Mouse (Mus musculus) embryo, embryonic 9.5 days (tissue): ENCODE data around the gene Tbl1xr1.

Experiments used
- DNase-seq: peaks from one replicate; pipeline ENCODE4 v3.0.0-alpha.2; 2017; ENCODE audit errors: extremely low spot score

Tbl1xr1 gene

DNA sequence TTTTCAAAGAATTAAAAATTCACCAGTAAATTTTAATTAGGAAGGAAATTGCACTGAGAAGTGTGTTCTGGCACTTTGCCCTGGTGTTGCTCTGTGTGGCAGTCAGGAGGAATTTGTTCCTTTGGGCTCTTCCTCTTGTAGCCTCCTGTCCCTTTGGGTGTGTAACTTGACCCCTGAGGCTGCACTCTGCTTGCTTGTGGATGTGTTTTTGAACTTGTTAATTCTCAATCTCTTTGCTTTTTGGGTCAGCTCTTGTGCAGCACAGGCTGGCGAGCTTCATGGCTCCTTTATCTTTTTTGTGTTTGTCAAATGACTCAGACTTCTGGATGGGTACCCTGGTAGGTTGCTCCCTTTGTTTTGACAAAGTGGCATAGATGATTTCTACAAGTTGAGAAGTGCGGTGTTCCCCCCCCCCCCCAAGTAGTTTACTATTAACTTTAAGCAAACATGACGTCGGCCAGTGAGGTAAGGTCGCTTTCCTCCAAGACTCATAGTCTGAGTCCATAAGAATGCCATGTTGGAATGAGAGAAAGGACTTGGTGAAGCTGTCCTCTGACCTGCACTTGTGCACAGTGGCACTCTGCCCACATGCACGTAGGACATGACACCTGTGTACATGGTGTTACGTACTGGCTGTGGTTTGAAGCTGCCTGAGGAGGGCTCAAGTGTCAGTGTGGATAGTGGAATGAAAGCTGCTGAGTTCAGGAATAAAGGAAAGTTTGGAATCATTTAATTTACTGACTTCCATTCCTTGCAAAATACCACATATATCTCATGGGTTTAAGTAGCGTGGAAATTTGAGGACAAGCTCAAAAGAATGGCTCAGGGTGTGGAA lies 14.2 kb downstream of the Tbl1xr1 start:
- DNase-seq = no peak

- DNase-seq = no peak
Measured at GRCm38 (mm10) chr3:22091266-22091550, 14.8 kb downstream of the Tbl1xr1 start.

GRCm38 (mm10) chr3:22091681-22092080 lies 15.2 kb downstream of the Tbl1xr1 start:
- DNase-seq = no peak

DNA sequence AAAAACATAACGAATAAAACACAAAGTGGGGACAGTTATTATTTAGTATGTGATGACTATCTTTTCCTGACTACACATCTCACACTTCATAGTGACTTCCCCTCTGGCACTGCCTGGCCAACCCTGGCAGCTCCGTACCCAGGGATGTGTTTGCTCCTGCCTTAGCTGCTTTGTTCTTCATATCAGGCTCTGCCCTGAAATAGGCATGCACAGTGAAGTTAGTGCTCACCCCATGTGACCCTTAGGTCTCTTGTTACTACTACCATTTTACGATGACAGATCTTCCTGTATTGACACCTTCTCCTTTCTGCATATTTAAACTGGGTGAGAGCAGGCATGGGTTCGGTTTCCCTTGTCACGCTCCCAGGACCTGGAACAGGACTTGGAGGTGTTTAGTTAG lies 16.3 kb downstream of the Tbl1xr1 start:
- no peak for DNase-seq

DNA sequence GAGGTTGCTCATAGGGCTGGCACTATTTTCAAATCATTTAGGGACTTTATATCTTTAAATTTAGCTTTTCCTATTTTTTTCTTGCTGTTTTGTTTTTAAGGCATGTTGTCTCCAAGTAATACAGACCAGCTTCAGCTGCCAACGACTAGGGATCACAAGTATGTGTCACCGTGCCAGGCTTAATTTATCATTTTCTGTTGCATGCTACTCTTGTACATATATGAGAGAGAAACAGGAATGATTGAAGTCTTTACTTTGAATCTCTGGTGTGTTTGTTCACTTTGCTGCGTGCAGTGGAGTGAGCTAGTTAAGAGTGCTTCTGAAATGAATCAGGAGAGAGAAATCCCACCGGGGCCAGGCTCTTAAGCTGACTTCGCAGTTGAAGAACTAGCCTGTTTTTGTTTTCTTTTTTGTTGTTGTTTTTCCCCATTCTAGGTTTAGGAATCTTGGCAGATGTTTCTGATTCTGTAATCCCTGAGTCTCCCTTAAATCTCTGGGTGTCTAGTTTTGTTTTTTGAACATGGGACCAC lies 27.6 kb downstream of the Tbl1xr1 start:
- no peak for DNase-seq

DNA sequence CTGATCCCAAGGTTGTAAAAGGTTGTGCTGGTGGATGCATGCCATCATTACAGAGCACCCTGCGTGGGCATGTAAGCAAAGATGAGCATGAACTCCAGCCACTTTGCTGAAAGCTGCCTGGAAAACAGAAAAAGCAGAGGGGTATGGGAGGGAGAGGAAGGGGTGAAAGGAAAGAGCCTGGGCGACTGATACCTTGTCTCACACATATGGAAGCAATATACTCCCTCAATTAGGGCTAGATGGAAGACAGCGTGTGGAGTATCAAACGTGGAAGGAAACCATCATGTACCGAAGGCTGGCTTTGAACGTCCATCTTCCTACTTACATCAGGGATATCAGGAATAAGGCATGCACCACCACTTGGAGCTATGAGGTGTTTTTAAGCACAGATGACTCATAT lies 29.0 kb downstream of the Tbl1xr1 start:
- DNase-seq = no peak

DNA sequence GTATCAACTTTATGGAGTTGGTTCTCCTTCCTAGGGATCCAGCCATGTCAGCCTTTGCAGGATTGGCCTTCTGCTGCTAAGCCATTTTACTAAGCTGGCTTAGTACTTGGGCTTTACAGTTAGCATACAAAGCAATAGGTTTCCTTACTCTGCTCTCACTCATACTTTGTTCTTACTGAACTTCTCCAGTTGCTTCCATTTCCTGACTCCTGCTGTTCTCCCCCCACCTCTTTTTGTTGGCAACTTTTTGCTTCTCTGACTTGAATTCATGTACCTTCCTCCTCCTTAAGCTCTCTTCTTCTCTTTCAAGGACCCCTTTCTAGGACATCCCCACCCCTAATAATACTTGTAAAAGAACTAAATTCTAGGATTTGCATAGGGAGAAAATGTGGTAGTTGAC lies 31.6 kb downstream of the Tbl1xr1 start:
- DNase-seq = no peak

- DNase-seq = no peak
Measured at GRCm38 (mm10) chr3:22109651-22110050, 33.2 kb downstream of the Tbl1xr1 start.

DNA sequence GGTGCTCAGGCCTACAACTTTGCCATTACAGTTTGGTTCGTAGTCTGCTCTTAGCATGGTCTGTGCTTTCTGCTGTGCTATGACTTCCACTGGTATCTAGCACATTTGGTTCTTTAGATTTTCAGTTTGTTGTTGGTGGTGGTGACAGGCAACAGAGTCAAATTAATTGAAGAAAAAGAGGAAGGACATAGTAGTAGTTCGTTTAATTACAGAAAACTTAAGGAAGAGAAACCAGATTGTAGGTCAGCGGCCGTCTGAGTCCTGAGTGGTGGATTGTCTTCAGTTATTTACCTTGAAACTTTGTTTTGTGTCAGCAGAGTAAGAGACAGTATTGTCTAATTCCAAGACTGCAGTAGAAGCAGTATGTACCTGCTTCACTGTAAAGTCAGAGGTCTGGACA lies 37.3 kb downstream of the Tbl1xr1 start:
- DNase-seq = no peak

GRCm38 (mm10) chr3:22115221-22115620 lies 38.8 kb downstream of the Tbl1xr1 start:
- DNase-seq = no peak

DNA sequence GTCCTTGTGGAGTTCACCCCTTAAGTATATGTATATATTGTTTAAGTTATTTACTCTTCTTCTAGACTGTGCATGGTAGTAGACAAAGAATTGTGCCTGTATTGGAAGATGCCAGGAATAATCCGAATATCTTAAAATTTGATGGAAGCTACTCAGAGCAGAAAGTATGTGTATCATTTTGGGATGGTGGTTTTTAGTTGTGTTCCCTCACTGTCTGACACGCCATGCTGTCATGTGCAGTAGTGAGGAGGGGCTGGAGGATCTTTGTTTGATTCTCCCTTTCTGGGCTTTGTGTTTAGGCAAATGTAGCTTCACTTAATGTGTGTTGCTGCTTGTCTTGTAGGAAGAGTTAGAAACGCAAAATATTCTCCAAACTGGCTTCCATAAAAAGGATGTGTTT lies 39.2 kb downstream of the Tbl1xr1 start:
- DNase-seq = no peak

GRCm38 (mm10) chr3:22116188-22116587 lies 39.7 kb downstream of the Tbl1xr1 start:
- no peak for DNase-seq

DNA sequence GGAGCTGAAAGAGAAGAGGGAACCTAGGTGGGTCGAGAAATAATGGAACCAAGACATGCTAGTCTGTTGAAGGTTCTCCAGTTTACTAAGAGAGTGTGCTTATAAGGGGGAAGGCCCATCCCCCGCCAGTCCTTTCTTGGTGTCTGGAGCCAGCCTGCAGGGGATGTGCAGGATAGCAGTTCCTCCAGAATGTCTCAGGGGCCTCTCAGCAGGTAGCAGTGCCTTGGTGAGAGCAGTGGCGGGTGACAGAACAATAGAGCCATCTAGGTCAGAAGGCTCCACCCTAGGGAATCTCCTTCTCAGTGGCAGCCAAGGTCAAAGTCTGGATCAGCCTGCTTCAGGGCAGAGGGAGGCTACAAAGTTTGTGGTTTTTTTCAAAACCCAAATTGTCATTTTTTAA lies 45.3 kb downstream of the Tbl1xr1 start:
- no peak for DNase-seq

DNA sequence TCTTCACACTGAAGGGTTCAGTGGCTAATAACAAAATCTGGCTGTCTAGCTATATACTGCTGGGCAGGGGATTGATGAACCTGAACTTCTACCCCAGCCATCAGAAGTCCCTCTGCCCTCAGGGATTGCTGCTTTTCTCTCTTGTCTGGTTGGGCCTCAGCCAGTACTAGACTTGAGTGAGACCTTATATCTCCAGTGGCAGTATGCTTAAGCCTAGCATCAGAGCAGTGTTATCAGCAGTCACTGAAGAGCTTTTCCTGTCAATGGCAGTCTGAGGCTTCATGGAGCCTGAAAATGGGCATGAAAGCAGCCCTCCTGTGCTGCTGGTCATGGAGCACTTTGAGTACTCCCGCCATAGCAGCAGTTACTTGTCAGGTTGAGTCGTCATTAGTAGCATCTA lies 46.7 kb downstream of the Tbl1xr1 start:
- DNase-seq = no peak

DNA sequence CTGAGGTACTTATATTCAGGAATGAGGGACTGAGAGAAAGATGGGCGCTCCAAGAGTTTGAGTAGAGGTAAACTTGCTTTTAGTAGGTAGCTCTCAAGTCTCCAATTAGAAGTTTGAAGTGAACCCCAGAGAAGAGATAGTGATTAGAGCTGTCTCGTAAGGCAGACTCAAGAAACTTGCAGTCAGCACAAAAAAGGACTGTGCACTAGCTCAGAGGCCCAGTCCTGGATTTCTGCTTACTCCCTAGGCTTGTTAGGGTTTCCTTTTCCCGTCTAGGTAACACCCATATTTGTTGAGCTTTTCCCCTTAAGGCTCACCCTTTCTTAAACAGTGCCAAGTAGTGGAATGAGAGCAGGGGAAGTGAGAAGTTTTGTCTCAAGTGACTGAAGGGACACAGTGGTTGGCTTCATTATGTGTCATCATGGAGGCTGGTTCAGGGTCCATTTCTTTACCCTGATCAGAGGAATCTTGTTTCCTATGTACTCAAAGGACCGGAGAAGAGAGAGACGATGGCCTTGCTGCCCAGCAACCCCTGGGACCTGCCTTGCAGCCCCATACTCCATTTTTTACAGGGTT lies 49.9 kb downstream of the Tbl1xr1 start:
- no peak for DNase-seq

GRCm38 (mm10) chr3:22131277-22131676 lies 54.8 kb downstream of the Tbl1xr1 start:
- DNase-seq = no peak

- DNase-seq = no peak
Measured at GRCm38 (mm10) chr3:22133626-22134025, 57.2 kb downstream of the Tbl1xr1 start.

DNA sequence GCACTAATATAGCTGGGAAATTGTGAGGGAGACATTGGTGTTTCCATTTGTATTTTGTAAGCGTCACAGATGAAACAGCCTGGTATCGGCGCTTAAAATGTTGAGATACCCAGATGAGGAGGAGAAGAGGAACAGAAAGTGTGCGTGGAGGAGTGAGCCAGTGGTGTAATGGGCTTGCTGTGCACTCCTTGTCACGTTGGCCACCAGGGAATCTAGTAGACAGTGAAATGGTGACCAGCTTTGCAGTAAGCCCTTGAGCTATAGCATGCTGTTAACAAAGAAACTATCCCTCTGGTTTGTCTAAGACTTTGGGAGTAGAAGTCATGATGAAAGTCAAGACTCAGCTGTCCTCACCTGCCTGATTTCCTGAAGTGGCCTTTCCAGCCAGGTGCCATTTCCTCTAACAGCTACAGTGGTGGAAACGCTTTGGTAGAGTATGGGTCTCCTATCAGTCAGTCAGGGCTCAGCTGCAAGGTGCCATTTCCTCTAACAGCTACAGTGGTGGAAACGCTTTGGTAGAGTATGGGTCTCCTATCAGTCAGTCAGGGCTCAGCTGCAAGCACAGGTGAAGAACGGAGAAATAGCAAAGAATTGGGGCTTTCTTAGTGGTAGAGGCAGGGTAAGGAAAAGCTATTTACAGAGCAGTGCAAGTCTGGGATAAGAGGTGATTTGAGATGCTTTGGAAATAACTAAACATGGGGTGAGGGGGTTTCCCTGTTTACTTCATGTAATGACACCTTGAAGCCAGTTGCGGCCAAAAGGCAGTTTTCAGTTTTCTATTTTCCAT lies 61.5 kb downstream of the Tbl1xr1 start:
- no peak for DNase-seq

- no peak for DNase-seq
Measured at GRCm38 (mm10) chr3:22138580-22139099, 62.2 kb downstream of the Tbl1xr1 start.

DNA sequence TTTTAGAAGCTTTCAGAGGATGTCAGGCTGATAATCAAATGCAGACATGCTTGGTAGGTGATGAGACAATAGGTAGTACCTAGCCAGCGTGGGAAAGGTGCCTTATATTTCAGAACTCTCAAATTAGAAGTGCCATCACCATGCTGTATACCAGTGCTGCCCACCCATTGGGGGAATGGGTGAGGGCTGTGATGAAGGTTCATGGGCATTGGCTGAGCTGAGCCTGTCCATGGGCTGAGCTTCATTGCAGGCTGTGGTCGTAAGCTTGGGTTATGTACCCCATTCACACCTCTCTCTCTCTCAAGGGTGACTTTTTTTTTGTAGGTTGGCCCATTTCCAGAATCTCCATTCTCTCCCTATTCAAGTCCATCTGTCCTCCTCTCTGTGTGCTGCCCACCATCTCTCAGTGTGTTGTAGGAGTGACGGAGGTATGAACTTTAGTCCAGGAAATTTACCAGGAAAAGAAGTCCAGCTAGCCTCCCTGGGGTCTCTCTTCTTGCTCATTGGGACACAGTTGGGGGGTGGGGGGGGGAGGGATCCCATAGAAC lies 63.7 kb downstream of the Tbl1xr1 start:
- DNase-seq = no peak

GRCm38 (mm10) chr3:22141984-22142719 lies 65.7 kb downstream of the Tbl1xr1 start:
- no peak for DNase-seq
